Mouse (Mus musculus) liver, embryonic 14.5 days (tissue): Measurements from ENCODE around the gene Gm10065. TPM values are rescaled to one million over a fixed set of nuclear protein-coding genes. Genes with fewer than 3 reads are reported as not detected.
"Not testable (repeated sequence)": the region's sequence is repeated elsewhere in the genome, so short reads cannot be mapped to it uniquely, and the experiment has no call there.

Experiments
- ATAC-seq: fragments of 200-750 bp; cut with Nextera tagmentation; 2 replicates; pipeline ENCODE4 v1.8.0; 2017; ENCODE audit warnings: moderate number of reproducible peaks, mild to moderate bottlenecking, moderate library complexity; ENCODE audit not compliant: insufficient read depth
- DNase-seq, 3 experiments: peaks; one replicate each; pipeline ENCODE4 v3.0.0-alpha.2; 2012 to 2013; ENCODE audit warnings: low read depth in 3 of 3, low spot score in 3 of 3
- H3K27ac ChIP-seq: fragments of 300-500 bp; sonication (generic); 2 replicates; pipeline ENCODE4 v1.5.1; 2014; ENCODE audit warnings: moderate library complexity, mild to moderate bottlenecking, control low read depth, inconsistent platforms
- H3K27me3 ChIP-seq: fragments of 300-500 bp; sonication (generic); 2 replicates; pipeline ENCODE4 v1.6.1; 2014; ENCODE audit warnings: mild to moderate bottlenecking, low read length, moderate library complexity; ENCODE audit not compliant: control insufficient read depth, insufficient read depth
- H3K36me3 ChIP-seq: fragments of 300-500 bp; sonication (generic); replicated peaks from 2 replicates; pipeline ENCODE4 v1.6.1; 2014; ENCODE audit warnings: low read depth; ENCODE audit not compliant: control insufficient read depth, insufficient read depth
- H3K4me1 ChIP-seq, 2 experiments: fragments of 200-500 bp in 1 of 2; fragments of 300-500 bp in 1 of 2; sonication (generic) in 1 of 2; replicated peaks; 2 replicates each; pipeline ENCODE4 v1.6.1; 2012 to 2014; ENCODE audit warnings: antibody characterized with exemption in 1 of 2, inconsistent platforms in 1 of 2, low read length in 1 of 2; ENCODE audit not compliant: control insufficient read depth in 2 of 2, insufficient read depth in 2 of 2
- H3K4me2 ChIP-seq: fragments of 300-500 bp; sonication (generic); 2 replicates; pipeline ENCODE4 v1.6.1; 2014; ENCODE audit warnings: low read depth, mild to moderate bottlenecking, control low read depth, moderate library complexity
- H3K4me3 ChIP-seq, 2 experiments: fragments of 200-500 bp in 1 of 2; fragments of 300-500 bp in 1 of 2; sonication (generic) in 1 of 2; 2 replicates each; pipeline ENCODE4 v1.5.1; 2012 to 2014; ENCODE audit warnings: low read depth in 2 of 2, low read length in 2 of 2, mild to moderate bottlenecking in 2 of 2, control low read depth in 1 of 2, inconsistent platforms in 1 of 2, moderate library complexity in 1 of 2; ENCODE audit not compliant: insufficient read depth in 1 of 2
- H3K9ac ChIP-seq: fragments of 300-500 bp; sonication (generic); replicated peaks from 2 replicates; pipeline ENCODE4 v1.6.1; 2014; ENCODE audit warnings: mild to moderate bottlenecking, control low read depth, moderate library complexity
- H3K9me3 ChIP-seq: fragments of 300-500 bp; sonication (generic); 2 replicates; pipeline ENCODE4 v1.6.1; 2016; ENCODE audit warnings: low read length, mixed read lengths; ENCODE audit not compliant: control insufficient read depth
- CTCF ChIP-seq: IDR thresholded peaks from 2 replicates; pipeline ENCODE4 v1.5.1; 2016; ENCODE audit warnings: antibody characterized with exemption, low read depth, control low read depth
- EP300 ChIP-seq: IDR thresholded peaks from 2 replicates; pipeline ENCODE4 v1.6.1; 2016; ENCODE audit warnings: antibody characterized with exemption, low read depth
- WGBS: fragments of 180-500 bp; shearing (Covaris S2); extraction: QIAGEN DNeasy Blood & Tissue Kit; methylation state at CpG from one replicate; pipeline ENCODE4 v1.1.7; 2014; ENCODE audit not compliant: insufficient replicate concordance; 5-methylcytosine and 5-hydroxymethylcytosine counted together
- polyA plus RNA-seq, 2 experiments: library from polyadenylated mRNA; depleted of rRNA in 1 of 2; stranded (reverse) in 1 of 2; unstranded in 1 of 2; fragments of >200 nt; fragmentation: Nextera tagmentation in 1 of 2; extraction: Ambion mirVana in 1 of 2; gene quantifications; 2 replicates each; pipeline versions ENCODE4 v1.2.1 to v1.2.3; 2012 to 2014

The Gm10065 gene
- polyA plus RNA-seq, 2 experiments = not detected

GRCm38 (mm10) chr13:21467336-21467735, 11.9 kb downstream of the Gm10065 start:
- no peaks in the 10 kb centered on the region for H3K9me3 ChIP-seq
- no peak overlapping the region for H3K9ac ChIP-seq
- no peak overlapping the region for H3K27ac ChIP-seq
- DNase-seq (no peak), ATAC-seq (no peak)
- no peak overlapping the region for H3K4me3 ChIP-seq
- peaks cover 8% of the 10 kb centered on the region for H3K27me3 ChIP-seq
- H3K4me2 ChIP-seq = peak overlapping the region; percentile 97
- TF ChIP-seq EP300 = no peak
- TF ChIP-seq CTCF = no peak
- 70% methylated on average over 10 of the region's 10 CpGs for WGBS
- peaks cover 3 to 6% of the 10 kb centered on the region in 2 experiments for H3K4me1 ChIP-seq
- no peaks in the 10 kb centered on the region for H3K36me3 ChIP-seq

GRCm38 (mm10) chr13:21462516-21462915, 16.7 kb downstream of the Gm10065 start:
- not testable (repeated sequence) for H3K4me3 ChIP-seq, ATAC-seq, DNase-seq, H3K27ac ChIP-seq, H3K36me3 ChIP-seq, H3K27me3 ChIP-seq, H3K4me1 ChIP-seq, H3K9ac ChIP-seq, H3K9me3 ChIP-seq, H3K4me2 ChIP-seq
- WGBS = 40% methylated on average over 9 of the region's 9 CpGs

GRCm38 (mm10) chr13:21456347-21456746, 22.9 kb downstream of the Gm10065 start:
- no peaks in the 10 kb centered on the region for H3K27me3 ChIP-seq
- no peak overlapping the region for H3K4me3 ChIP-seq
- H3K4me2 ChIP-seq = no peak overlapping the region
- TF ChIP-seq CTCF (no peak), EP300 (no peak)
- H3K9me3 ChIP-seq = no peaks in the 10 kb centered on the region
- no peak overlapping the region for H3K9ac ChIP-seq
- H3K27ac ChIP-seq = no peak overlapping the region
- no peaks in the 10 kb centered on the region for H3K36me3 ChIP-seq
- DNase-seq (no peak), ATAC-seq (no peak)
- WGBS = 26% methylated on average over 4 of the region's 4 CpGs
- peaks cover 2 to 13% of the 10 kb centered on the region in 2 experiments; a peak in 3 of 4 replicates for H3K4me1 ChIP-seq

GRCm38 (mm10) chr13:21454133-21454532, 25.1 kb downstream of the Gm10065 start:
- no peak for TF ChIP-seq CTCF
- no peak for TF ChIP-seq EP300
- Histone ChIP-seq H3K9ac (no peak overlapping the region), H3K27ac (no peak overlapping the region), H3K4me3 (peak overlapping the region in 1 of 2 experiments; percentile 68; a peak in 2 of 4 replicates), H3K27me3 (no peaks in the 10 kb centered on the region), H3K4me2 (peak overlapping the region; percentile 77), H3K9me3 (no peaks in the 10 kb centered on the region), H3K36me3 (no peaks in the 10 kb centered on the region), H3K4me1 (peaks cover 2 to 13% of the 10 kb centered on the region in 2 experiments; a peak in 3 of 4 replicates)
- 54% methylated on average over 3 of the region's 3 CpGs for WGBS
- DNase-seq (no peak), ATAC-seq (peak; percentile 59; the same call in 1 of the 2 replicates)

GRCm38 (mm10) chr13:21453449-21453848, 25.8 kb downstream of the Gm10065 start, which contains the start of gene Zscan26:
TSS of gene Zscan26 (minus strand) at chr13:21453730.
- H3K9ac ChIP-seq = peak within 1 kb of the TSS; percentile 68
- H3K36me3 ChIP-seq = no peaks in the 10 kb centered on the region
- TF ChIP-seq EP300 (no peak), CTCF (no peak)
- peaks cover 2 to 13% of the 10 kb centered on the region in 2 experiments; a peak in 3 of 4 replicates for H3K4me1 ChIP-seq
- no peaks in the 10 kb centered on the region for H3K9me3 ChIP-seq
- ATAC-seq (peak; percentile 76), DNase-seq (peak; percentile 52 to 58 (median 54))
- peak within 1 kb of the TSS; percentile 68 to 85 for H3K4me3 ChIP-seq
- peak within 1 kb of the TSS; percentile 77 for H3K4me2 ChIP-seq
- no peak within 1 kb of the TSS; the same call in 1 of the 2 replicates for H3K27ac ChIP-seq
- under 1% methylated on average over 23 of the region's 23 CpGs for WGBS
- no peaks in the 10 kb centered on the region for H3K27me3 ChIP-seq
